Mouse (Mus musculus) urinary bladder, postnatal 25 days (tissue): Measurements from ENCODE around the gene Rmi2.

ENCODE experiments used
- DNase-seq: peaks from one replicate; pipeline ENCODE4 v3.0.0; 2022; ENCODE audit warnings: low spot score

The Rmi2 gene

GRCm38 (mm10) chr16:10925591-10926180 is 90.8 kb downstream of the Rmi2 start:
- no peak for DNase-seq

GRCm38 (mm10) chr16:10927026-10927425 is 92.2 kb downstream of the Rmi2 start:
- DNase-seq: no peak

GRCm38 (mm10) chr16:10933372-10933771 is 98.5 kb downstream of the Rmi2 start:
- DNase-seq: no peak

- no peak for DNase-seq
Observed at GRCm38 (mm10) chr16:10934047-10934446, 99.2 kb downstream of the Rmi2 start.

- no peak for DNase-seq
Observed at GRCm38 (mm10) chr16:10936700-10937319, 102.0 kb downstream of the Rmi2 start.

- DNase-seq: no peak
Observed at GRCm38 (mm10) chr16:10937497-10937896, 102.6 kb downstream of the Rmi2 start.

- DNase-seq: no peak
Observed at GRCm38 (mm10) chr16:10939932-10940331, 105.1 kb downstream of the Rmi2 start.

GRCm38 (mm10) chr16:10940661-10941060 is 105.8 kb downstream of the Rmi2 start:
- DNase-seq: no peak
